30 mouse cellular contexts compared by ENCODE assay signal in the genomic region with DNA sequence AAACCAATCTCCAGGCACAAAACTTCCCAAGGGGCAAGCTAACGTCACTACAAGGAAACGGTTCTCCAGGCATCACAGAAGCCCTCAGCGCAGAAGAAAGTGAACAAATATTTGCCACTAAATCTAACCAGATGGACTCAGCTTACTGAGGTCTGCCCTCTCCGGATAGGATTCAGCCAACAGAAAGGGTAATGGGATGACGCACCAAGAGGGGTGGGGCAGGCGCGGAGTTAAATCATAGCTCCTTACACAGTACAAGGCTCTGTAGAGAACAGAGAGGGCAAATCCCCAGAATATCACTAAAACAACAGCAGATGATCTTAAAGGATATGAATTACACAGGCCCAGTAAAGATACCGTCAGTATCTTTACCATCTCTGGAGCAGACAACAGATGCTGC. TPM values are rescaled to one million over a fixed set of nuclear protein-coding genes. Genes with fewer than 3 reads are reported as not detected.
A peak's percentile ranks its signal among the peaks of the same experiment; 100 is the strongest.
DNase-seq lines count a peak whose midpoint lies in the region; ATAC-seq and TF ChIP-seq lines count a peak whose summit lies in the region.
"Had no signal": no experiment of that assay in that cellular context is flagged by ENCODE, and none has a peak within 500 bp of the region (broad histone marks: within the 10 kb centered on the region; RNA-seq: fewer than 3 reads in every experiment).

No protein-coding gene starts in this region.

- no peaks in the 10 kb centered on the region for H3K4me1 ChIP-seq in lung, postnatal 0 days (ENCODE audit: insufficient read depth, low read depth, low read length)
- H3K4me1 ChIP-seq in testis, adult 2 months (ENCODE audit: control insufficient read depth, insufficient read depth, low read length) = peaks cover 4% of the 10 kb centered on the region; the same call in 1 of the 2 replicates
- H3K4me1 ChIP-seq in stomach, postnatal 0 days (replicated peaks; ENCODE audit: control insufficient read depth, insufficient read depth) = no peaks in the 10 kb centered on the region

- peaks cover 42% of the 10 kb centered on the region for H3K36me3 ChIP-seq in lung, postnatal 0 days (ENCODE audit: insufficient read depth, low read length)
- peaks cover 9% of the 10 kb centered on the region for H3K36me3 ChIP-seq in testis, adult 2 months (ENCODE audit: control insufficient read depth, insufficient read depth, low read length)
- H3K36me3 ChIP-seq in stomach, postnatal 0 days (ENCODE audit: control insufficient read depth, insufficient read depth, low read length) = peaks cover 23% of the 10 kb centered on the region

- no peak overlapping the region for H3K4me2 ChIP-seq in lung, postnatal 0 days (replicated peaks; ENCODE audit: low read depth, low read length)
- no peak overlapping the region for H3K4me2 ChIP-seq in stomach, postnatal 0 days (replicated peaks; ENCODE audit: low read depth)
- H3K4me2 ChIP-seq: embryonic facial prominence, embryonic 13.5 days; embryonic facial prominence, embryonic 15.5 days; forebrain, embryonic 12.5 days had no signal

- TF ChIP-seq POLR2A in testis, adult 2 months (IDR thresholded peaks at IDR 0.05; ENCODE audit: control insufficient read depth, low read depth, low read length) = no peak

- no peak overlapping the region for H3K27ac ChIP-seq in lung, postnatal 0 days (ENCODE audit: low read length)
- no peak overlapping the region for H3K27ac ChIP-seq in testis, adult 2 months (ENCODE audit: control insufficient read depth, insufficient read depth, low read depth, low read length)
- no peak overlapping the region for H3K27ac ChIP-seq in stomach, postnatal 0 days (replicated peaks)
- H3K27ac ChIP-seq: embryonic facial prominence, embryonic 13.5 days; embryonic facial prominence, embryonic 15.5 days; forebrain, embryonic 10.5 days; forebrain, embryonic 12.5 days had no signal

- no peaks in the 10 kb centered on the region for H3K9me3 ChIP-seq in lung, postnatal 0 days (ENCODE audit: low read length)
- H3K9me3 ChIP-seq in stomach, postnatal 0 days (ENCODE audit: control insufficient read depth, low read length) = no peaks in the 10 kb centered on the region
- H3K9me3 ChIP-seq: embryonic facial prominence, embryonic 13.5 days; embryonic facial prominence, embryonic 15.5 days; forebrain, embryonic 10.5 days; forebrain, embryonic 12.5 days; G1E had no signal

- no peak for TF ChIP-seq CTCF in lung, postnatal 0 days (IDR thresholded peaks at IDR 0.05)
- TF ChIP-seq CTCF in testis, adult 2 months (IDR thresholded peaks at IDR 0.05; ENCODE audit: control insufficient read depth, insufficient read depth, insufficient replicate concordance, low read depth, low read length) = no peak
- TF ChIP-seq CTCF in stomach, postnatal 0 days (IDR thresholded peaks at IDR 0.05; ENCODE audit: low read depth) = no peak

- TF ChIP-seq EP300 in lung, postnatal 0 days (IDR thresholded peaks at IDR 0.05) = no peak
- no peak for TF ChIP-seq EP300 in stomach, postnatal 0 days (optimal IDR thresholded peaks at IDR 0.05)

- peak; percentile 65 for DNase-seq in lung, postnatal 36 days
- no peak for DNase-seq in lung, postnatal 0 days (ENCODE audit: low spot score)
- DNase-seq in testis, postnatal 10 days (ENCODE audit: low spot score) = no peak
- peak; percentile 61 for DNase-seq in stomach, postnatal 0 days (ENCODE audit: low spot score)
- no peak for DNase-seq in adrenal gland, postnatal 36 days
- DNase-seq: adrenal gland, adult 8-10 months; adrenal gland, postnatal 14 days; cerebellum, adult 11 months; cerebellum, adult 18-20 months; cerebellum, adult 8-10 months; cerebellum, adult 9-11 months; cerebellum, postnatal 14 days; cerebellum, postnatal 36 days; embryo, embryonic 11 days had no signal

- WGBS in lung, postnatal 0 days = 95% methylated on average over 8 of the region's 8 CpGs
- 80% methylated on average over 8 of the region's 8 CpGs for WGBS in stomach, postnatal 0 days

- no peak overlapping the region for H3K4me3 ChIP-seq in lung, postnatal 0 days (ENCODE audit: low read depth, low read length)
- H3K4me3 ChIP-seq in testis, adult 2 months (ENCODE audit: control insufficient read depth, low read depth, low read length) = peak overlapping the region; percentile 39
- H3K4me3 ChIP-seq in stomach, postnatal 0 days (ENCODE audit: low read depth, low read length) = no peak overlapping the region
- H3K4me3 ChIP-seq: embryonic facial prominence, embryonic 13.5 days; embryonic facial prominence, embryonic 15.5 days; erythroblast, embryonic 14.5 days; forebrain, embryonic 10.5 days; forebrain, embryonic 12.5 days had no signal

- no peak for ATAC-seq in lung, postnatal 0 days
- ATAC-seq in stomach, postnatal 0 days (ENCODE audit: low FRiP score, low TSS enrichment) = peak; percentile 49
- ATAC-seq: activated CD4-positive, CD25-positive, alpha-beta regulatory T cell, adult 4 months; forebrain, embryonic 14.5 days; forebrain, embryonic 16.5 days; Patski had no signal

- no peaks in the 10 kb centered on the region for H3K27me3 ChIP-seq in lung, postnatal 0 days (replicated peaks; ENCODE audit: insufficient read depth, low read length)
- no peaks in the 10 kb centered on the region for H3K27me3 ChIP-seq in testis, adult 2 months (ENCODE audit: control insufficient read depth, insufficient read depth, low read length)
- H3K27me3 ChIP-seq in stomach, postnatal 0 days (ENCODE audit: control insufficient read depth, insufficient read depth, low read length) = no peaks in the 10 kb centered on the region
- H3K27me3 ChIP-seq: embryonic facial prominence, embryonic 13.5 days; embryonic facial prominence, embryonic 15.5 days; forebrain, embryonic 12.5 days; Patski had no signal

- no peak overlapping the region for H3K9ac ChIP-seq in lung, postnatal 0 days (replicated peaks; ENCODE audit: low read depth)
- no peak overlapping the region for H3K9ac ChIP-seq in stomach, postnatal 0 days (ENCODE audit: low read length)
- H3K9ac ChIP-seq: embryonic facial prominence, embryonic 13.5 days; embryonic facial prominence, embryonic 15.5 days; forebrain, embryonic 12.5 days had no signal

RNA-seq across cellular contexts. Expression of gene Yeats4, which starts 6.0 kb away (rescaled TPM):
- polyA plus RNA-seq in lung, postnatal 0 days (2015; fragmentation: Nextera tagmentation; extraction: Ambion mirVana) = 49.7 and 52.8 TPM in 2 replicates
- 43.3 and 44.1 TPM in 2 replicates for polyA plus RNA-seq in testis, adult 2 months (2012; rRNA removed)
- 36.9 and 38.2 TPM in 2 replicates for polyA plus RNA-seq in stomach, postnatal 0 days (2015; fragmentation: Nextera tagmentation; extraction: Ambion mirVana)
- 10 to 100 TPM; 38.9 to 42.3 TPM for total RNA-seq in adrenal gland, postnatal 36 days (2021)

RNA-seq across cellular contexts. Expression of gene 9530003J23Rik, which starts 20.2 kb away (rescaled TPM):
- polyA plus RNA-seq in lung, postnatal 0 days (2015; fragmentation: Nextera tagmentation; extraction: Ambion mirVana) = 3.3 and 4.1 TPM in 2 replicates
- polyA plus RNA-seq in testis, adult 2 months (2012; rRNA removed) = 0.18 and 0.33 TPM in 2 replicates
- not detected in 2 replicates for polyA plus RNA-seq in stomach, postnatal 0 days (2015; fragmentation: Nextera tagmentation; extraction: Ambion mirVana)
- total RNA-seq in adrenal gland, postnatal 36 days (2021) = not detected
- total RNA-seq: adrenal gland, adult 18-20 months; adrenal gland, adult 8-10 months; adrenal gland, postnatal 14 days; adrenal gland, postnatal 4 days; common myeloid progenitor, adult 5-6 weeks had no signal
- polyA plus RNA-seq: brain, embryonic 14.5 days; embryonic facial prominence, embryonic 11.5 days; embryonic facial prominence, embryonic 13.5 days; embryonic facial prominence, embryonic 15.5 days; erythroblast, embryonic 14.5 days; forebrain, embryonic 10.5 days; forebrain, embryonic 12.5 days; forebrain, embryonic 14.5 days; forebrain, embryonic 16.5 days; G1E had no signal

Comparison
In these comparisons a context has a peak if more than half of its experiments do, and no peak if none do; other contexts are left out.
1. DNase-seq: peak in lung, postnatal 36 days (single experiment) and stomach, postnatal 0 days (single experiment); none in lung, postnatal 0 days (single experiment), testis, postnatal 10 days (single experiment) and adrenal gland, postnatal 36 days (0 of 2).